Mouse (Mus musculus): ENCODE data around the gene Ddah2. TPM values are rescaled to one million over a fixed set of nuclear protein-coding genes. Genes with fewer than 3 reads are reported as not detected.

Gene Ddah2
- polyA plus RNA-seq, 1 experiment from 2014 or later = 356 TPM

GRCm38 (mm10) chr17:35021163-35021808 lies 37.5 kb upstream of the Ddah2 start:
- 10% methylated on average over 17 of the region's 17 CpGs for WGBS
- H3K27ac ChIP-seq = peak overlapping the region; percentile 76
- peak overlapping the region; percentile 46 for H3K4me2 ChIP-seq
- H3K27me3 ChIP-seq = no peaks in the 10 kb centered on the region
- peaks cover 10% of the 10 kb centered on the region for H3K36me3 ChIP-seq
- peaks cover 41% of the 10 kb centered on the region for H3K4me1 ChIP-seq
- no peaks in the 10 kb centered on the region for H3K9me3 ChIP-seq (replicated peaks)
- H3K9ac ChIP-seq = peak overlapping the region; percentile 26; the same call in 1 of the 2 replicates
- H3K4me3 ChIP-seq (replicated peaks) = peak overlapping the region; percentile 10; the same call in 1 of the 2 replicates
- peak; percentile 65 for ATAC-seq (replicated peaks; ENCODE audit: low FRiP score)

- H3K27me3 ChIP-seq = no peaks in the 10 kb centered on the region
- H3K27ac ChIP-seq = peak overlapping the region; percentile 76
- peak overlapping the region; percentile 46; the same call in 1 of the 2 replicates for H3K4me2 ChIP-seq
- H3K9me3 ChIP-seq (replicated peaks) = no peaks in the 10 kb centered on the region
- no peak overlapping the region for H3K4me3 ChIP-seq (replicated peaks)
- peaks cover 37% of the 10 kb centered on the region for H3K4me1 ChIP-seq
- H3K36me3 ChIP-seq = peaks cover 3% of the 10 kb centered on the region
- WGBS = 56% methylated on average over 6 of the region's 6 CpGs
- H3K9ac ChIP-seq = no peak overlapping the region
- ATAC-seq (replicated peaks; ENCODE audit: low FRiP score) = 0 out of 2 replicates have a peak, but pooled peaks have one; percentile 16
Measured at GRCm38 (mm10) chr17:35021842-35022477, 36.9 kb upstream of the Ddah2 start.

GRCm38 (mm10) chr17:35022541-35023060 lies 36.2 kb upstream of the Ddah2 start:
- Histone ChIP-seq H3K27ac (peak overlapping the region; percentile 76; the same call in 1 of the 2 replicates), H3K4me3 (replicated peaks) (no peak overlapping the region), H3K4me2 (no peak overlapping the region), H3K9me3 (replicated peaks) (no peaks in the 10 kb centered on the region), H3K9ac (no peak overlapping the region), H3K27me3 (no peaks in the 10 kb centered on the region), H3K4me1 (peaks cover 43% of the 10 kb centered on the region), H3K36me3 (no peaks in the 10 kb centered on the region; the same call in 1 of the 2 replicates)
- WGBS = 92% methylated on average over 8 of the region's 8 CpGs
- no peak for ATAC-seq (replicated peaks; ENCODE audit: low FRiP score)

- H3K4me1 ChIP-seq = peaks cover 46% of the 10 kb centered on the region
- no peak overlapping the region for H3K9ac ChIP-seq
- H3K4me2 ChIP-seq = no peak overlapping the region
- WGBS = 79% methylated on average over 5 of the region's 5 CpGs
- no peaks in the 10 kb centered on the region for H3K27me3 ChIP-seq
- no peaks in the 10 kb centered on the region for H3K36me3 ChIP-seq
- no peaks in the 10 kb centered on the region for H3K9me3 ChIP-seq (replicated peaks)
- H3K4me3 ChIP-seq (replicated peaks) = no peak overlapping the region
- ATAC-seq (replicated peaks; ENCODE audit: low FRiP score) = no peak
- no peak overlapping the region for H3K27ac ChIP-seq
Measured at GRCm38 (mm10) chr17:35023221-35023620, 35.6 kb upstream of the Ddah2 start.

DNA sequence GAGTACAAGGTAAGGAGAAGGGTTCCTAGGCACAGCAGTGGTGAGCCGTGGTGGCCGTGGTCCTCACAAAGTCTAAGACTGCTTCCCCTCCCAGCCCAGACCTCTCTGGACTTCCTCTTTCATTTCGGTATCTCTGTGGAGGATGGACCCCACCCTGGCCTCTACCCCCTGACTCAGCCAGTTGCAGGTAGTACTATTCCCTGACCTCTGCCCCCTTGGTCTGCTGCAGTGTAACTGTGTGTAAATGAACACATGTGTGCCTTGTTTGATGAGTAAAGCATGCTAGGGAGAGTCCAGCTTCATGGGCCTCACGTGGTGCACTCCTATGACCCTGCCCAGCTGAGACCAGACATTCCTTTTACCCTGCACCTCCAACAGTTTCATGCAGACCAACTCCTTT lies 35.1 kb upstream of the Ddah2 start:
- Histone ChIP-seq H3K27ac (no peak overlapping the region), H3K27me3 (no peaks in the 10 kb centered on the region), H3K4me3 (replicated peaks) (no peak overlapping the region), H3K4me2 (no peak overlapping the region), H3K9ac (no peak overlapping the region), H3K36me3 (no peaks in the 10 kb centered on the region), H3K9me3 (replicated peaks) (no peaks in the 10 kb centered on the region), H3K4me1 (peaks cover 49% of the 10 kb centered on the region)
- WGBS = 77% methylated on average over 4 of the region's 4 CpGs
- ATAC-seq (replicated peaks; ENCODE audit: low FRiP score) = no peak

GRCm38 (mm10) chr17:35024261-35024660 lies 34.6 kb upstream of the Ddah2 start:
- WGBS = 66% methylated on average over 13 of the region's 13 CpGs

GRCm38 (mm10) chr17:35024691-35025488 lies 33.9 kb upstream of the Ddah2 start:
- Histone ChIP-seq H3K27ac (no peak overlapping the region), H3K4me2 (no peak overlapping the region), H3K4me1 (peaks cover 55% of the 10 kb centered on the region), H3K4me3 (replicated peaks) (no peak overlapping the region), H3K9me3 (replicated peaks) (no peaks in the 10 kb centered on the region), H3K27me3 (no peaks in the 10 kb centered on the region), H3K9ac (no peak overlapping the region), H3K36me3 (no peaks in the 10 kb centered on the region)
- ATAC-seq (replicated peaks; ENCODE audit: low FRiP score) = no peak
- 68% methylated on average over 6 of the region's 10 CpGs for WGBS

More at GRCm38 (mm10) chr17:35024261-35024660, 34.6 kb upstream of the Ddah2 start:
- H3K4me2 ChIP-seq = no peak overlapping the region
- H3K36me3 ChIP-seq = no peaks in the 10 kb centered on the region
- no peak overlapping the region for H3K9ac ChIP-seq
- no peak for ATAC-seq (replicated peaks; ENCODE audit: low FRiP score)
- H3K27me3 ChIP-seq = no peaks in the 10 kb centered on the region
- H3K9me3 ChIP-seq (replicated peaks) = no peaks in the 10 kb centered on the region
- H3K4me1 ChIP-seq = peaks cover 50% of the 10 kb centered on the region
- H3K27ac ChIP-seq = no peak overlapping the region
- H3K4me3 ChIP-seq (replicated peaks) = no peak overlapping the region

DNA sequence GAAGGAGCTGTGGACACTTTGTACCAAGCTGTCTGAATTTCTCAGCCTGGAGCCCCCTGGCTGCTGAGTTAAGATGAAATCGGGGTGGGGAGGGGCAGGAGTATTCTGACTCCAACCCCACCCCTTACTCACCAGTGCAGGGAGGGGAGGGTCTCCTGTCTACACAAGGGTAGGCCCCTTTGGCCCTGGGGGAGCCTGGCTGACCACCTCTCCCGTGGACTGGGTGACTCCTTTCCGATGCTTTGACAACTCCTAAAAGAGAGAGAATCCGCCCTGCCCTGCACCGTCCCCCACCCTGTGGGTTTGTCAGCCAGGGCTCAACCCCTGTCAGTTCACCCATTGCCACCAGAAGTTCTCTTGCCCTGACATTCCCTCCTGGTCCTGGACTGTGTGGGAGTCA lies 32.6 kb upstream of the Ddah2 start:
- Histone ChIP-seq H3K4me3 (replicated peaks) (no peak overlapping the region), H3K9ac (no peak overlapping the region), H3K9me3 (replicated peaks) (no peaks in the 10 kb centered on the region), H3K27ac (no peak overlapping the region), H3K36me3 (no peaks in the 10 kb centered on the region), H3K4me1 (peaks cover 56% of the 10 kb centered on the region), H3K27me3 (no peaks in the 10 kb centered on the region), H3K4me2 (no peak overlapping the region)
- ATAC-seq (replicated peaks; ENCODE audit: low FRiP score) = no peak
- WGBS = 44% methylated on average over 5 of the region's 5 CpGs

DNA sequence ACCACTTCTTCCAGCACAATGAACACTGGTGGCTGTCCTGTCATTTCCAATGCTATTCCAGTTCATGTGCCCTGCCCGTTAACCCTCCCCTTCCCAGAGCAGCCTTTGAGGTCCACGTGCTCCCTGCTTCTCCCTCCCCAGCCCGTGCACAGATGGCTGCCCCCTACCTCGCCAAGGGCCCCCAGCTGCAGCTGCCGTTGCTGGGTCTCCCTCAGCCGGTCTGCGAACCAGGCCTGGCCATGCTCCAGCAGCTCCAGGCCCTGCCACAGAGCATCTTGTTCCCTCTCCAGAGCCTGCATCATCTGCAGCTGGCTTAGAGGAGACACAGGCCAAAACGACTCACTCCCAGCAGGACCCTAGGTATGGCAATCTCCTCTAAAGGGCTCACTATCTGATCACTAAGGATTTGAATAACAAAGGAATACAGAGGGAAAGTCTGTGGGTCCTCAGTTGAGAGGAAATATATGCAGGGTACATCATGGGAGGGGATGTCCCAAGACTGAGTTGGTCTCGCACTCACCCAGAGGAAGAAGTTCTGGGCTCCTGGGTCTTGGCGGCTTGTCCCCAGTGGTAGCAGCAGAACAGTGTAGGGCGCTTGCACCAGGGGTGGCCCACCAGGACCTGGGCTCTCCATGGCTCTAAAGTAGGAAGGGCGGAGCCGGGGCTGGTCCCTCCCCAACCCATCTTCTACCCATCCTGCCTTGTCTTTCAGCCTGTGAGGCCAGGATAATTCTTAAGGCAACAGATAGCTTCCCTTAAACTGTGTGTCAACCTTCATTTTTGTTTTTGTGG lies 31.4 kb upstream of the Ddah2 start, which contains the start of gene Sapcd1:
Gene Sapcd1, minus strand, starts transcription at position 740 of the 792 bp plus-strand sequence.
- peak within 1 kb of the TSS; percentile 80 for H3K27ac ChIP-seq
- peak within 1 kb of the TSS; percentile 12; the same call in 1 of the 2 replicates for H3K4me3 ChIP-seq (replicated peaks)
- no peaks in the 10 kb centered on the region for H3K36me3 ChIP-seq
- H3K9ac ChIP-seq = no peak within 1 kb of the TSS
- peak; percentile 34 for ATAC-seq (replicated peaks; ENCODE audit: low FRiP score)
- 37% methylated on average over 13 of the region's 13 CpGs for WGBS
- H3K9me3 ChIP-seq (replicated peaks) = no peaks in the 10 kb centered on the region
- H3K4me2 ChIP-seq = peak within 1 kb of the TSS; percentile 28; the same call in 1 of the 2 replicates
- H3K4me1 ChIP-seq = peaks cover 51% of the 10 kb centered on the region
- no peaks in the 10 kb centered on the region for H3K27me3 ChIP-seq

DNA sequence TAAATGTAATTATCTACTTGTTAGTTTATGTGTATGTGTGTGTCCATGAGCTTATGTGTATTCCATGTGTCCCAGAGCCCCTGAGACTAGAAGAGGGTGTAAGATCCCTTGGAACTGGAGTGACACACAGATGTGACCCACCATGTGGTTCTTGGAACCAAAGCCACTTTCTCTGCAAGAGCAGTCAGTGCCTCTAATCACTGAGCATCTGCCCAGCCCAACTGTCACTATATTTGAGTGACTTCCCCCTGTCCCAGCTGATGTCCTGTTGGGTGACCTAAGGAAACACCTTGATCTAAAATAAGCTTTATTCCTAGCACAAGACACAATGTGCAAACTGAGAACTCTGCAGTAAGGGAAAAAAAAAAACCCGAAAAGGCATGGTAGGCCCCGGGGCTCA lies 30.5 kb upstream of the Ddah2 start:
- 83% methylated on average over 2 of the region's 2 CpGs for WGBS
- Histone ChIP-seq H3K27ac (no peak overlapping the region), H3K27me3 (no peaks in the 10 kb centered on the region), H3K4me2 (no peak overlapping the region), H3K9ac (no peak overlapping the region), H3K36me3 (no peaks in the 10 kb centered on the region), H3K4me1 (peaks cover 54% of the 10 kb centered on the region), H3K4me3 (replicated peaks) (no peak overlapping the region), H3K9me3 (replicated peaks) (no peaks in the 10 kb centered on the region)
- ATAC-seq (replicated peaks; ENCODE audit: low FRiP score) = no peak
